Comparison of ENCODE assay signal across 12 mouse cellular contexts in genomic region chr13:12864263-12864662, GRCm38 (mm10).
A peak's percentile ranks its signal among the peaks of the same experiment; 100 is the strongest.
DNase-seq lines count a peak whose midpoint lies in the region; ATAC-seq lines count a peak whose summit lies in the region.
"Had no signal": no experiment of that assay in that cellular context is flagged by ENCODE, and none has a peak within 500 bp of the region (broad histone marks: within the 10 kb centered on the region; RNA-seq: fewer than 3 reads in every experiment).

No protein-coding gene starts in this region.

- DNase-seq in heart, adult 9 months (ENCODE audit: low spot score in 2 of 2) = no peak
- peak; percentile 43 for DNase-seq in NIH3T3 (ENCODE audit: low read depth)
- DNase-seq in adrenal gland, adult 18-20 months (ENCODE audit: low spot score in 2 of 2) = no peak
- no peak for DNase-seq in spleen, postnatal 14 days (ENCODE audit: low spot score in 2 of 2)
- DNase-seq: adrenal gland, postnatal 25 days; cerebellum, postnatal 25 days had no signal

- H3K27ac ChIP-seq in heart, embryonic 15.5 days = no peak overlapping the region
- H3K27ac ChIP-seq in hindbrain, embryonic 13.5 days = no peak overlapping the region
- H3K27ac ChIP-seq: neural tube, embryonic 13.5 days had no signal

- no peaks in the 10 kb centered on the region for H3K4me1 ChIP-seq in heart, embryonic 15.5 days (replicated peaks)
- H3K4me1 ChIP-seq in hindbrain, embryonic 13.5 days (replicated peaks) = no peaks in the 10 kb centered on the region
- H3K4me1 ChIP-seq: neural tube, embryonic 13.5 days had no signal

- H3K9me3 ChIP-seq in heart, embryonic 15.5 days (replicated peaks) = peaks cover 25% of the 10 kb centered on the region
- H3K9me3 ChIP-seq in hindbrain, embryonic 13.5 days = peaks cover 51% of the 10 kb centered on the region

- H3K9ac ChIP-seq in heart, embryonic 15.5 days = no peak overlapping the region
- H3K9ac ChIP-seq in hindbrain, embryonic 13.5 days = no peak overlapping the region
- H3K9ac ChIP-seq: neural tube, embryonic 13.5 days had no signal

- peak; percentile 65 for ATAC-seq in heart, embryonic 15.5 days (replicated peaks; ENCODE audit: insufficient number of reproducible peaks, insufficient read depth, low FRiP score, low read depth)
- peak; percentile 74; the same call in 1 of the 2 replicates for ATAC-seq in hindbrain, embryonic 13.5 days (ENCODE audit: low FRiP score)
- peak; percentile 11; the same call in 1 of the 2 replicates for ATAC-seq in megakaryocyte progenitor cell, adult 5-6 weeks (replicated peaks; ENCODE audit: poor library complexity)
- ATAC-seq in inflammation-experienced regulatory T-cells, adult 6 months = no peak

- no peaks in the 10 kb centered on the region for H3K27me3 ChIP-seq in heart, embryonic 15.5 days
- no peaks in the 10 kb centered on the region for H3K27me3 ChIP-seq in hindbrain, embryonic 13.5 days
- H3K27me3 ChIP-seq: CH12.LX; neural tube, embryonic 13.5 days had no signal

- no peaks in the 10 kb centered on the region for H3K36me3 ChIP-seq in heart, embryonic 15.5 days
- no peaks in the 10 kb centered on the region for H3K36me3 ChIP-seq in hindbrain, embryonic 13.5 days
- H3K36me3 ChIP-seq: neural tube, embryonic 13.5 days had no signal

- no peak overlapping the region for H3K4me3 ChIP-seq in heart, embryonic 15.5 days
- H3K4me3 ChIP-seq in hindbrain, embryonic 13.5 days = no peak overlapping the region
- H3K4me3 ChIP-seq: neural tube, embryonic 13.5 days had no signal

- no peak overlapping the region for H3K4me2 ChIP-seq in heart, embryonic 15.5 days
- H3K4me2 ChIP-seq in hindbrain, embryonic 13.5 days = no peak overlapping the region
- H3K4me2 ChIP-seq: neural tube, embryonic 13.5 days had no signal
